Mouse (Mus musculus) stomach, embryonic 14.5 days (tissue): ENCODE data around the gene Zfp697. TPM values are rescaled to one million over a fixed set of nuclear protein-coding genes. Genes with fewer than 3 reads are reported as not detected.
"Not testable (repeated sequence)": the region's sequence is repeated elsewhere in the genome, so short reads cannot be mapped to it uniquely, and the experiment has no call there.

Experiments
- ATAC-seq: fragments of 200-750 bp; cut with Nextera tagmentation; 2 replicates; pipeline ENCODE4 v1.8.0; 2017; ENCODE audit warnings: low read depth, moderate TSS enrichment; ENCODE audit not compliant: insufficient number of reproducible peaks, insufficient read depth, low FRiP score
- H3K27ac ChIP-seq: fragments of 300-500 bp; sonication (generic); 2 replicates; pipeline ENCODE4 v1.5.1; 2014; ENCODE audit warnings: mild to moderate bottlenecking, low read length, moderate library complexity, mixed read lengths
- H3K27me3 ChIP-seq: fragments of 300-500 bp; sonication (generic); 2 replicates; pipeline ENCODE4 v1.6.1; 2014; ENCODE audit warnings: low read length, control low read depth, mixed read lengths; ENCODE audit not compliant: control insufficient read depth, insufficient read depth
- H3K36me3 ChIP-seq: fragments of 300-500 bp; sonication (generic); 2 replicates; pipeline ENCODE4 v1.6.1; 2014; ENCODE audit warnings: mild to moderate bottlenecking, control low read depth, low read length, moderate library complexity, mixed read lengths; ENCODE audit not compliant: control insufficient read depth, insufficient read depth
- H3K4me1 ChIP-seq: fragments of 300-500 bp; sonication (generic); 2 replicates; pipeline ENCODE4 v1.6.1; 2014; ENCODE audit warnings: low read length, control low read depth, mixed read lengths; ENCODE audit not compliant: control insufficient read depth, insufficient read depth
- H3K4me2 ChIP-seq: fragments of 300-500 bp; sonication (generic); replicated peaks from 2 replicates; pipeline ENCODE4 v1.6.1; 2014; ENCODE audit warnings: low read depth, low read length, control low read depth
- H3K4me3 ChIP-seq: fragments of 300-500 bp; sonication (generic); 2 replicates; pipeline ENCODE4 v1.5.1; 2014; ENCODE audit warnings: low read depth, low read length, control low read depth
- H3K9ac ChIP-seq: fragments of 300-500 bp; sonication (generic); replicated peaks from 2 replicates; pipeline ENCODE4 v1.6.1; 2014; ENCODE audit warnings: low read depth, mild to moderate bottlenecking, control low read depth, low read length, moderate library complexity, mixed read lengths
- H3K9me3 ChIP-seq: fragments of 300-500 bp; sonication (generic); 2 replicates; pipeline ENCODE4 v1.6.1; 2016; ENCODE audit warnings: low read depth, low read length, control low read depth; ENCODE audit not compliant: control insufficient read depth
- WGBS: fragments of 180-500 bp; shearing (Covaris S2); extraction: QIAGEN DNeasy Blood & Tissue Kit; methylation state at CpG from one replicate; pipeline ENCODE4 v1.1.7; 2014; 5-methylcytosine and 5-hydroxymethylcytosine counted together
- polyA plus RNA-seq: library from polyadenylated mRNA; unstranded; fragments of >200 nt; fragmentation: Nextera tagmentation; extraction: Ambion mirVana; gene quantifications from 2 replicates; pipeline ENCODE4 v1.2.1, GENCODE M21; 2014

Zfp697 gene
- polyA plus RNA-seq, 1 experiment from 2014 or later: 10.1 TPM

GRCm38 (mm10) chr3:98741043-98741442 lies 358.8 kb downstream of the Zfp697 start:
- H3K4me2 ChIP-seq, H3K36me3 ChIP-seq, H3K9ac ChIP-seq, H3K9me3 ChIP-seq, ATAC-seq, H3K27me3 ChIP-seq, H3K27ac ChIP-seq, H3K4me1 ChIP-seq, H3K4me3 ChIP-seq: not testable (repeated sequence)
- 52% methylated on average over 1 of the region's 1 CpGs for WGBS

- H3K36me3 ChIP-seq: no peaks in the 10 kb centered on the region
- H3K9me3 ChIP-seq: no peaks in the 10 kb centered on the region
- no peak overlapping the region for H3K4me3 ChIP-seq
- no peaks in the 10 kb centered on the region for H3K27me3 ChIP-seq
- 72% methylated on average over 2 of the region's 2 CpGs for WGBS
- H3K9ac ChIP-seq: no peak overlapping the region
- no peak overlapping the region for H3K27ac ChIP-seq
- H3K4me2 ChIP-seq: no peak overlapping the region
- no peaks in the 10 kb centered on the region for H3K4me1 ChIP-seq
- no peak for ATAC-seq
Observed at GRCm38 (mm10) chr3:98752171-98752570, 369.9 kb downstream of the Zfp697 start.

- H3K27ac ChIP-seq: no peak overlapping the region
- WGBS: 80% methylated on average over 3 of the region's 3 CpGs
- ATAC-seq: no peak
Observed at GRCm38 (mm10) chr3:98756836-98757235, 374.6 kb downstream of the Zfp697 start.

GRCm38 (mm10) chr3:98764155-98764554 lies 381.9 kb downstream of the Zfp697 start:
- no peaks in the 10 kb centered on the region for H3K27me3 ChIP-seq
- no peaks in the 10 kb centered on the region for H3K36me3 ChIP-seq
- no peak for ATAC-seq
- H3K9me3 ChIP-seq: no peaks in the 10 kb centered on the region
- H3K4me3 ChIP-seq: no peak overlapping the region
- H3K27ac ChIP-seq: no peak overlapping the region
- no peak overlapping the region for H3K9ac ChIP-seq
- no peaks in the 10 kb centered on the region for H3K4me1 ChIP-seq
- no peak overlapping the region for H3K4me2 ChIP-seq

More at GRCm38 (mm10) chr3:98756836-98757235, 374.6 kb downstream of the Zfp697 start:
- H3K36me3 ChIP-seq: no peaks in the 10 kb centered on the region
- H3K27me3 ChIP-seq: no peaks in the 10 kb centered on the region
- H3K4me2 ChIP-seq: no peak overlapping the region
- no peak overlapping the region for H3K4me3 ChIP-seq
- no peaks in the 10 kb centered on the region for H3K4me1 ChIP-seq
- H3K9me3 ChIP-seq: no peaks in the 10 kb centered on the region
- no peak overlapping the region for H3K9ac ChIP-seq

DNA sequence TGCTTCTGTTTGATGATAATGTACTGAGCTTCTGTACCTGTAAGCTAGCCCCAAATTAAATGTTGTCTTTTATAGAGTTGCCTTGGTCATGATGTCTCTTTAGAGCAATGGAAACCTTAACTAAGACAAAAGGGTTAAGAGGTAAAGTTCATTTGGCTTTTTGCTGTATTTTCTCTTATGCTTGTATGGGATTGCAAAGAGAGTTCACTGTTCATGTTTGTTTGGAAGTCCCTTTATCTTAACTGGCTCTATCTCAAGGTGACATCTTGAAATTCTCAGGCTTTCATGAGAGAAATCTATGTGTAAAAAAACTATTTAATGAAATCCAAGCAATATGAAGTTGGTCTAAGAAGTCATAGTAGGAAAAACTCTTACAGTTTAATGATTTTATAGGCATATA lies 398.7 kb downstream of the Zfp697 start:
- ATAC-seq: no peak
- H3K4me3 ChIP-seq: no peak overlapping the region

DNA sequence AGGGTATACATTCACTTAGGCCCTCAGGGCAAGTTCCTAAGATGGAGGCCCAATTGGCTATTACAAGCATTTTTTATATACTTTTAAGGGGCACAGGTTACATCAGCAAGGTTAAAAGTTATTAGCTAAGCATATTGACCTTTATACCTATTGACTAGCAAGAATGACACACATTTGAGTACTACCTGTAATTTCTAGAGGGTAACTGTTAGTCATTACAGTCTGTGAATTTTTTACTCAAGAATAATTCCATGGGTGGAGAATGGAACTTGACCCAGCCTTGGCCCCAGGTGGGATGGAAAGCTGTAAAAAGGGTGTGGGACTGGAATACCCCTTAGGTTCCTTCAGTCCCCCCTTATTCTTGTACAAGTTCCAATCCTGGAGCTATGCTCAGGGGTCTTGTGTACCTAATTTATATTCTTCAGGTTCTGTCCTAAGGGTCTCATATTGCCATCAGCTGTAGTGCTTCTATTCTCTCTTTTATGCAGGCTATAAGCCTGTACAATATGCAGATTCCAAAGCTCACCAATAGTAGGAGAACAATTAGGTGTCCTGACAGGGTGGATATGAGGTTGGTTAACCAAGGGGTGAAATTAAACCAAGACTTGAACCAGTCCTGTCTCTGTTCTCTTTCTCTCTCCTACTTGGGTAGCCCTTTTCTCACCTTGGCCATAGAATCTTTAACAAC lies 400.1 kb downstream of the Zfp697 start:
- no peaks in the 10 kb centered on the region for H3K9me3 ChIP-seq
- ATAC-seq: no peak
- H3K4me2 ChIP-seq: no peak overlapping the region
- no peak overlapping the region for H3K27ac ChIP-seq
- no peak overlapping the region for H3K4me3 ChIP-seq
- no peaks in the 10 kb centered on the region for H3K27me3 ChIP-seq
- H3K9ac ChIP-seq: no peak overlapping the region
- no peaks in the 10 kb centered on the region for H3K36me3 ChIP-seq
- H3K4me1 ChIP-seq: no peaks in the 10 kb centered on the region

More for the DNA sequence above, 398.7 kb downstream of the Zfp697 start:
- no peak overlapping the region for H3K27ac ChIP-seq
- no peak overlapping the region for H3K4me2 ChIP-seq
- no peaks in the 10 kb centered on the region for H3K9me3 ChIP-seq
- H3K4me1 ChIP-seq: no peaks in the 10 kb centered on the region
- no peaks in the 10 kb centered on the region for H3K36me3 ChIP-seq
- no peaks in the 10 kb centered on the region for H3K27me3 ChIP-seq
- H3K9ac ChIP-seq: no peak overlapping the region

DNA sequence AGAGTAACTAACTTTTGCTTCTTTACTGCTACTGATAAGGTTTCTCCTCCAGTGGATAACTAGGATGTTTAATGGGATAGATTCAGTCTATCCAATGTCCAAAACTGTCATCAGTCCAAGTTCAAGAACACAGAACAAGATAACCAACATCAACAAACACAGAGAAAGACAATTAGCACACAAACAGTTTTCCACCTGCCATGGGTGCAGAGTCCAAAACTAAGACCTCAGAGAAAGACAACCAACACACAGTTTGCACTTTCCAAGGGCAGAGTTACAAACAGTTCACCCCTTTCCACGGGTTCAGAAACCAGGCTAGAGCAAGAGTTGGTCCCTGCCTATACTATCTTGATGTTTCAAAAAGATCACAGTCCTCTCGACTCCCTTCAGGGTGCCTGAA lies 404.3 kb downstream of the Zfp697 start:
- Histone ChIP-seq H3K9ac (no peak overlapping the region), H3K4me3 (no peak overlapping the region), H3K27ac (no peak overlapping the region), H3K36me3 (no peaks in the 10 kb centered on the region), H3K9me3 (no peaks in the 10 kb centered on the region), H3K4me2 (no peak overlapping the region), H3K4me1 (no peaks in the 10 kb centered on the region), H3K27me3 (no peaks in the 10 kb centered on the region)
- WGBS: 67% methylated on average over 2 of the region's 2 CpGs
- no peak for ATAC-seq

Other genes starting within 250 kb of the Zfp697 start
- gene Adam30, start 221.8 kb upstream of the Zfp697 start, polyA plus RNA-seq: 0.14 TPM in 1 of 2 replicates, not detected in the other
- gene Reg4, start 160.3 kb upstream of the Zfp697 start, polyA plus RNA-seq: not detected in 2 replicates
- 12.2 and 16.1 TPM in 2 replicates for gene Hmgcs2, start 102.0 kb upstream of the Zfp697 start, polyA plus RNA-seq
- 175 and 193 TPM in 2 replicates for gene Phgdh, start 42.5 kb upstream of the Zfp697 start, polyA plus RNA-seq
- not detected in 2 replicates for gene Gm4450, start 74.7 kb downstream of the Zfp697 start, polyA plus RNA-seq
- gene Hsd3b4, start 128.1 kb downstream of the Zfp697 start, polyA plus RNA-seq: not detected in 2 replicates
- not detected in 2 replicates for gene Gm10681, start 206.3 kb downstream of the Zfp697 start, polyA plus RNA-seq
- gene Hsd3b5, start 247.8 kb downstream of the Zfp697 start, polyA plus RNA-seq: not detected in 2 replicates